Mouse (Mus musculus) limb, embryonic 14.5 days (tissue): ENCODE measurements around the gene Efcc1. TPM values are rescaled to one million over a fixed set of nuclear protein-coding genes. Genes with fewer than 3 reads are reported as not detected.

ENCODE experiments used
- ATAC-seq: fragments of 200-750 bp; cut with Nextera tagmentation; 2 replicates; pipeline ENCODE4 v1.8.0; 2017; ENCODE audit warnings: low read depth, moderate number of reproducible peaks, moderate TSS enrichment; ENCODE audit not compliant: low FRiP score
- DNase-seq: peaks from one replicate; pipeline ENCODE4 v3.0.0-alpha.2; 2015; ENCODE audit warnings: low spot score
- H3K27ac ChIP-seq: fragments of 300-500 bp; sonication (generic); replicated peaks from 2 replicates; pipeline ENCODE4 v1.5.1; 2014; ENCODE audit warnings: low read depth, mild to moderate bottlenecking, low read length, moderate library complexity, mixed read lengths
- H3K27me3 ChIP-seq: fragments of 300-500 bp; sonication (generic); 2 replicates; pipeline ENCODE4 v1.6.1; 2014; ENCODE audit warnings: low read length, mixed read lengths; ENCODE audit not compliant: control insufficient read depth, insufficient read depth
- H3K36me3 ChIP-seq: fragments of 300-500 bp; sonication (generic); 2 replicates; pipeline ENCODE4 v1.6.1; 2014; ENCODE audit warnings: mild to moderate bottlenecking, low read length, moderate library complexity, mixed read lengths; ENCODE audit not compliant: control insufficient read depth, insufficient read depth
- H3K4me1 ChIP-seq: fragments of 300-500 bp; sonication (generic); 2 replicates; pipeline ENCODE4 v1.6.1; 2014; ENCODE audit warnings: antibody characterized with exemption, low read length, mixed read lengths; ENCODE audit not compliant: control insufficient read depth, insufficient read depth
- H3K4me2 ChIP-seq: fragments of 300-500 bp; sonication (generic); replicated peaks from 2 replicates; pipeline ENCODE4 v1.6.1; 2014; ENCODE audit warnings: low read depth, mild to moderate bottlenecking, low read length, moderate library complexity; ENCODE audit not compliant: severe bottlenecking
- H3K4me3 ChIP-seq: fragments of 300-500 bp; sonication (generic); replicated peaks from 2 replicates; pipeline ENCODE4 v1.5.1; 2014; ENCODE audit warnings: low read length
- H3K9ac ChIP-seq: fragments of 300-500 bp; sonication (generic); 2 replicates; pipeline ENCODE4 v1.6.1; 2014; ENCODE audit warnings: mild to moderate bottlenecking, low read depth, low read length, moderate library complexity; ENCODE audit not compliant: severe bottlenecking
- H3K9me3 ChIP-seq: fragments of 300-500 bp; sonication (generic); 2 replicates; pipeline ENCODE4 v1.6.1; 2016; ENCODE audit warnings: low read length; ENCODE audit not compliant: control insufficient read depth
- POLR2A ChIP-seq: fragments of 200-500 bp; IDR thresholded peaks from 2 replicates; pipeline ENCODE4 v1.8.0; 2012; ENCODE audit warnings: inconsistent platforms, mild to moderate bottlenecking, moderate library complexity, borderline replicate concordance; ENCODE audit not compliant: insufficient read depth, insufficient read length; ENCODE audit errors: extremely low read depth
- WGBS: fragments of 180-500 bp; shearing (Covaris S2); extraction: QIAGEN DNeasy Blood & Tissue Kit; methylation state at CpG from one replicate; pipeline ENCODE4 v1.1.7; 2014; 5-methylcytosine and 5-hydroxymethylcytosine counted together
- polyA plus RNA-seq, 2 experiments: library from polyadenylated mRNA; depleted of rRNA in 1 of 2; stranded (reverse) in 1 of 2; unstranded in 1 of 2; fragments of >200 nt; fragmentation: Nextera tagmentation in 1 of 2; extraction: Ambion mirVana in 1 of 2; gene quantifications; 2 replicates each; pipeline versions ENCODE4 v1.2.1 to v1.2.3; 2012 to 2014

Gene Efcc1
- polyA plus RNA-seq, 2 experiments = 0.80 to 0.98 TPM

GRCm38 (mm10) chr6:87737921-87738626, 7.4 kb downstream of the Efcc1 start:
- no peak for TF ChIP-seq POLR2A
- ATAC-seq (no peak), DNase-seq (no peak)
- no peaks in the 10 kb centered on the region for H3K4me1 ChIP-seq
- H3K9ac ChIP-seq = no peak overlapping the region
- no peak overlapping the region for H3K4me2 ChIP-seq
- H3K4me3 ChIP-seq = no peak overlapping the region
- 69% methylated on average over 4 of the region's 4 CpGs for WGBS
- H3K36me3 ChIP-seq = no peaks in the 10 kb centered on the region
- no peak overlapping the region for H3K27ac ChIP-seq
- H3K9me3 ChIP-seq = no peaks in the 10 kb centered on the region
- H3K27me3 ChIP-seq = peaks cover 13% of the 10 kb centered on the region

DNA sequence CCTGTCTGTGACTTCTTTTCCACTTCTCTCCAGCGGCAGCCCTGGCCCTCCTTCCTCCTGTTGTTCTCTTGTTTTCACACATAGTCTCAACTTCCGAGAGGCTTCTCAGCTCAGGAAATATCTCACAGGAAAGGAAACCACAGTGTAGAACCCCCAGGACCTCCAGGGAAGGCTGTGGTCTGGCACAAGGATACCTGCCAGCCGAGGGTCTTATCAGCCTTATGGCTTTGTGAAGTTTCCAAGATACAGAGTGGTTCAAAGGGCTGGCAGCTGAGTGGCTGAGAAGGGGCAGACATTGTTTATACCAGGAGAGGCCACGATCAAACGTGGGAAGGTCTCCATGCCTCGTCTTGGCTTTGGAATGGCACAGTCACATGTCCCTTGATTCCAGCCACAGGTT, 9.2 kb downstream of the Efcc1 start:
- no peaks in the 10 kb centered on the region for H3K9me3 ChIP-seq
- no peak overlapping the region for H3K9ac ChIP-seq
- no peak overlapping the region for H3K4me2 ChIP-seq
- WGBS = 43% methylated on average over 6 of the region's 6 CpGs
- no peak for ATAC-seq
- H3K36me3 ChIP-seq = no peaks in the 10 kb centered on the region
- no peak overlapping the region for H3K27ac ChIP-seq
- no peak overlapping the region for H3K4me3 ChIP-seq
- no peak for TF ChIP-seq POLR2A
- no peaks in the 10 kb centered on the region for H3K27me3 ChIP-seq
- no peak for DNase-seq
- no peaks in the 10 kb centered on the region for H3K4me1 ChIP-seq

DNA sequence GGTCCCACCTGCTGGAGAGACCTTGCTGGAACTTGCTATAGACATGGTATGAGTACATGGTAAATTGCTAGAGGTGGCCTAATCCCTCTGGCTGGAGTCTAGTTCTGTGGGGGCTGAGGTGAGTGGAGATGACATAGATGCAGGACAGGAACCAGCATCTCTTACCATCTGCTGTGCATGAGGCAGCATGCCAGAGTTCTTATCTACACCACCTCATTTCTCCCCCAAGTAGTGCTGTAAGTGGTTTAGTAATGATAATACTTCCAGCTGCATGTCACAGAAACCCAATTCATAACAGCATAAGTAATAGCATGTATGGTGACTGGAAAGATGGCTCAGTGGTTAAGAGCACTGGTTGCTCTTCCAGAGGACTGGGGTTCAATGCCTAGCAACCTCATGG, 9.8 kb downstream of the Efcc1 start:
- no peaks in the 10 kb centered on the region for H3K4me1 ChIP-seq
- no peaks in the 10 kb centered on the region for H3K9me3 ChIP-seq
- DNase-seq (no peak), ATAC-seq (no peak)
- no peak for TF ChIP-seq POLR2A
- H3K9ac ChIP-seq = no peak overlapping the region
- no peak overlapping the region for H3K4me2 ChIP-seq
- no peaks in the 10 kb centered on the region for H3K36me3 ChIP-seq
- no peak overlapping the region for H3K27ac ChIP-seq
- H3K27me3 ChIP-seq = no peaks in the 10 kb centered on the region
- H3K4me3 ChIP-seq = no peak overlapping the region

- Histone ChIP-seq H3K27me3 (no peaks in the 10 kb centered on the region), H3K4me3 (no peak overlapping the region), H3K36me3 (no peaks in the 10 kb centered on the region), H3K9ac (no peak overlapping the region), H3K4me1 (peaks cover 4% of the 10 kb centered on the region; the same call in 1 of the 2 replicates), H3K27ac (no peak overlapping the region), H3K9me3 (no peaks in the 10 kb centered on the region), H3K4me2 (no peak overlapping the region)
- no peak for TF ChIP-seq POLR2A
- no peak for ATAC-seq
- 85% methylated on average over 8 of the region's 8 CpGs for WGBS
- no peak for DNase-seq
Observed at GRCm38 (mm10) chr6:87741978-87742377, 11.3 kb downstream of the Efcc1 start.

- H3K9me3 ChIP-seq = no peaks in the 10 kb centered on the region
- H3K4me2 ChIP-seq = no peak overlapping the region
- H3K27ac ChIP-seq = no peak overlapping the region
- WGBS = 89% methylated on average over 5 of the region's 5 CpGs
- no peaks in the 10 kb centered on the region for H3K27me3 ChIP-seq
- ATAC-seq = no peak
- H3K4me3 ChIP-seq = no peak overlapping the region
- no peaks in the 10 kb centered on the region for H3K36me3 ChIP-seq
- no peak overlapping the region for H3K9ac ChIP-seq
- DNase-seq = no peak
- H3K4me1 ChIP-seq = peaks cover 5% of the 10 kb centered on the region; the same call in 1 of the 2 replicates
- TF ChIP-seq POLR2A = no peak
Observed at GRCm38 (mm10) chr6:87742804-87743203, 12.1 kb downstream of the Efcc1 start.
